Mouse (Mus musculus): ENCODE data around the gene Kif5c. TPM values are rescaled to one million over a fixed set of nuclear protein-coding genes. Genes with fewer than 3 reads are reported as not detected.

Kif5c gene
- total RNA-seq, 4 experiments from 2014 or later, result 0.24 to 2.2 (median 0.90) TPM

DNA sequence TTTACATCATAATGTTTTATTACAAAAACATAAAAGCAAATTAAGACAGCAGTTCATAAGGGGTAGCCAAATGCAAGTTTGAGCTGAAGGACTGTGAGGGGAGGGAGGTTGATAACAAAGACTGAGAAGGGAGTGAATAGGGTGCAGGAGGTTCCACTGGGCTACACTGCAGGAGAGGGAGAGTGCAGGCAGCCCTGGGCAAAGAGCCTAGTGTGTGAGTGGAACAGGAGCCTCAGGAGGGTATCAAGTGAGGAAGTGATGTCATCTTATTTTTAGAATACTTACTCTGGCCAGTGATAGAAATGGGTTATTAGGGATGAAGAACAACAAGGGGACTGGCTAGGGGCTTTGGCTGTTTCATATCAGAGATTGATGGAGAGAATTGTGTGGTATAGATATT, 42.2 kb downstream of the Kif5c start:
- DNase-seq (ENCODE audit: low spot score in 2 of 2), result no peak

DNA sequence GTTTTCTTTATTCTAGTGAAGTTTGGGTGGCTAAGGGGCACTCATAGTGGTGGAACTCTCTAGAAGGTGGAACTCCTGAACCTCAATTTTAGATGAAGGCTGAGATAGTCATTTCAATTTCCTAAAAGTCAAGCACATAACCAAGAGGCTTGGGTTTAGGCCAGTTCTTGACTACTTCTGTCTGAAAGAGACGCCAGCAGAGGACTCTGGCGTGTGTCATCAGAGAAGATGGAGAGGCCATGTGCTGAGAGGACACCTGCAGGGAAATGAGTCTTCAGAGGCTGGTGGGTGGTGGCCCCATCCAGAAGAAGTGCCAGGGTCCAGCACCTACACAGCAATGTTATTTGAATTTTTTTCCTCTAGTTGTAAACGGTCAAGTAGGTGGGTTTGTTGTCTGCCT, 42.8 kb downstream of the Kif5c start:
- no peak for DNase-seq (ENCODE audit: low spot score in 2 of 2)

DNA sequence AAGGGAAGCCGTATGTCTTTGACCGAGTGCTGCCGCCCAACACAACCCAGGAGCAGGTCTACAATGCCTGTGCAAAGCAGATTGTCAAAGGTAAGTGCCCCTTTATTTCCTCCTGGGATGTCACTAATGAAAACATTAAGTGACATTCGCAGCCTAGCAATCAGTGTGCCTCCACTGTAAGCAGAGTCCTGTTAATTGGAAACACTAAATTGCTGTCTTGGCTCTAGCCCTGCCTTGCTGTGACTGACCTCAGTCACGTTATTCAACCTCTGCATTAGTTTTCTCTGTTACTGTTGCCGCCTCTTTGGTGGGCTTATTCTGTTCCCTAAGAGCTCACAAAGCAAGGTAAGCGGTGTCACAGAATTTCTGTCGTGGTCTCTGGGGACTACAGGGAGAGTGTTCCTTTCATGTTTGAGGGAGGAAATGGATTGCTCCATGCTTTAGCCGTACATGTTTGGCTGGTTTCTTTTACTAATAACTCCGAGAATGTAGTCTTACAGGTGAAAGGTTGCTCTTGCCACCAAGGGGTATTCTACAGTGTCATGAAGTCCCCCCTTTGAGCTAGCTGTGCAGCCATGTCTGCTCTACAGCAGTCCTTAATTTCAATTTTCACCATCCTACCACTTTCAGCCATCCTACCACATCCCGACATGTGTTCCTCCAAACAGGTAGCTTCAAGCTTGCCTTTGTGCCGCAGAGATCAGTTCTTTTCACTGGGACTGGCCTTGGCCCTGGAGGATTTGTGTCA, 52.8 kb downstream of the Kif5c start:
- DNase-seq (ENCODE audit: low spot score in 2 of 2), result no peak

DNA sequence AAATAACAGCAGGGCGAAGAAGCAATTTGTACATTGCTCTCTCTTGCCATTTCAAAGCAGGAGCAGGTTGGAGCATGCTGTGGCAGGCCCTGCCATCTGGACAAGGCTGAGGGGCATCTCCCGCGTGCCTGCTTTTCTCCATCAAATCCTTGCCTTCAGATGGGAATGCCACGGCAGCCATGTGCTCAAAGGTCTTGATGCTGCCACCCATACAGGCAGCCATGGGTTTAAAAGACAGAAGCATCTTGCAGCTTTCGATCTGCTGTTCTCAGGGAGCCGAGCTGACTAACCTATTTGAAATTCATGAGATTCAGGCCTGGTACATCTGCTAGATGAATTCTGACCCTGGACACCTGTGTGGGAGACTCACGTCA, 53.4 kb downstream of the Kif5c start:
- DNase-seq (ENCODE audit: low spot score in 2 of 2), result no peak

DNA sequence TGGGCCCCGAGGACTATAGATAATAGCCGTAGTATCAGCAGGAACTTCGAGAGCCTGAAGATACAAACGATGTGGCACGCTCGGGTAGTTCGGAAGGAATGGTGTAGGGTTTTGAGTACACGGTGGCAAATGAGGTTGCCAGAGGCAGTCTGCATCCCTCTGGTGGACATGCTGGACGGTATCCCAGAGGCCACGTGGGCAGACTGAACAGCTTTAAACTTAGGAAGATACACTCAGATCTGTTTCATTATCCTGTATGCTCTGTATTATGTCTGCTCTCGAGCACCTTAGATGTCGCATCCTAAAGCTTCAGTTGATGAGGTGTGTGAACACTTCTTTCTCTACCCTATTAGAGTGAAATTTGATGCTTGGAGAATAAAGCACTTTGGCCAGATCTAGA, 56.9 kb downstream of the Kif5c start:
- DNase-seq (ENCODE audit: low spot score in 2 of 2), result no peak

DNA sequence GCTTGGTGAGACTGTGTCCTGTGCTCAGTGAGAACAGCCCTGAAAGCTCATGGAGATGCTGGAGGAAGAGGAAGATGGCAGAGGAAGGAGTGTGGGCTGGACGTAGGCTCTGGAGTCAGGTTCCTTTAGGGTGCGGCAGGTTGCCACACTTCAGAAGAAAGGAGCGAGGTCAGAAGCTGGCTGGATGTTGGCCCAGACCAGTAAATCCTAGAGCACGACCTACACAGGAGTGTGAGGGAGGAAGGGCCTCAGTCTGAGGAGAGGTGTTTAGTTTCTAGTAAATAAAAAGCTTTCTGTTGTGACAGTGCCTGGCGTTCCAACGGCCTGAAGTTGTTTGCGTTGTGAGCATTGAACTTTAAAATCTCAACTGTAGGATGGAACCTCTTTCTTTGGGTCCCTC, 59.3 kb downstream of the Kif5c start:
- no peak for DNase-seq (ENCODE audit: low spot score in 2 of 2)

DNA sequence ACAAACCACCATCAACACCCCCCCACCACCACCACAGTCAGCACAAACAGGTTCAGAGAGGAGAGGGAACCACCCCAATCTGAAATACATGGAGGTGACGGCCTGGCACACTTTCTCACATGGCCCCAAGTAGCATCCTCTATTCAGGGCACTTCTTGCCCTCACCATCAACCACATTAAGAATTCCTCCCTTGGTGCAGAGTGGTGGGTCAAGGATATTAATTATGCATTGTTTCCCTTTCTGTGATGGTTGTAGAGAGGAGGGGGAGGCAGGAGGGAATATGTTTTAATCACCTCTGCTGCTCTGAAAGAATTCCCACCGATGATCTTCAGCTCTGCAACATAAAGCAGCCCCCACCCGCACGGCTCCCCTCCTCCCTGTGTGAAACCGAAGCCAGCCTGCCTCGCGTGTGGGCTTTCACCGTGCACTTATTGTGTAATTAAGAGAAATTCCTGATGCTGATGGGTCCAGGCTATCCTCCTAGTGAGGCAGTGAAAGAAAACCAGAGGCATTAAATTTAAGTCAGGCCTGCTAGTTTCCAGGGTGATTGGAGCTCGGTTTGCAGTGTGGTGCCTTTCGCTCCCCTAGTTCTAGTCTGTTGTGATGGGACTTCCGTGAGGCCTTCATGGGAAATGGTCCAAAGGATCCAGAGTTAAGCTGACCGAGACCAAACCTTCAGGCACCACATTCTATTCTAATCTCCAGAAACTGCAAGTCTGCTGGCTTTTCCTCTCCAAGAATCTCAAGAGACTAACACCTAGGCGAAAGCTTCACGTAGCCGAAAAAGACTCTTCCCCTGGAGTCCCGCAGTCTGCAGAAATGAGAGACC, 60.3 kb downstream of the Kif5c start:
- no peak for DNase-seq (ENCODE audit: low spot score in 2 of 2)

DNA sequence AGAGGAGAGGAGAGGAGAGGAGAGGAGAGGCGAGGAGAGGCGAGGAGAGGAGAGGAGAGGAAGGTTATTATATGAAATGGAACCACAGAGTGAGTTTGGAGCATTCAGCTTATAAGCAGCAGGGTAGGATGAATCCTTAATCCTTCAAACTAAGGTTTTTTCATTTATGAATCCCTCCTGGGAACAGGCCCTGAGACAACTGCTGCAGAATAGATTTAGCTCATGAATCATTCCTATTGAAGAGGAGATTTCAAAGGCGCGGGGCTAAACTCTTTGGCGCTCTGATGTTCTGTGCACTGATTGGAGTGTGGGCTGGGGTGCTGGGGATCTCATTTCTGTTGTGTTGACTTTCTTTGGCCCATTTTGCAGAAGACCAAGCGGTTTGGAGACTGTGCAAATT, 63.7 kb downstream of the Kif5c start:
- no peak for DNase-seq (ENCODE audit: low spot score in 2 of 2)

DNA sequence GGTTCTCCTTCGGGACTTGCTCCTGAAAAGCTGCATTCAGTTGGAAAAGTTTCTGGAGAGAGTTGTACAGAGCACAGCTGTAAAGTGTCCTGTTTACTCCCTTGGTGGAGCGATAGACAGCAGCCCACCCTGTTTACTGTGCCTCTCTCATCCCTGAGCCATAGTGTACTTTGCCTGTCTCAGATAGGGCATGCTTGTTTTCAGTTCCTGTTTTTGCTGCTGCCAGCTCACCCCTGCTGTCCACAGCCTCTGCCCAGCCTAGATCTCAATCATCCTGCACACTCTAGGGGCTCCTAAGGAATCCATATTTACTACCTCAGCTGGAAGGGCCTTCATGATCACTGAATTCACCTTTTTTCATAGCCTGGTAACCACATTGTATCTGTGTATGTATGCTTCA, 65.7 kb downstream of the Kif5c start:
- DNase-seq (ENCODE audit: low spot score in 2 of 2), result no peak

DNA sequence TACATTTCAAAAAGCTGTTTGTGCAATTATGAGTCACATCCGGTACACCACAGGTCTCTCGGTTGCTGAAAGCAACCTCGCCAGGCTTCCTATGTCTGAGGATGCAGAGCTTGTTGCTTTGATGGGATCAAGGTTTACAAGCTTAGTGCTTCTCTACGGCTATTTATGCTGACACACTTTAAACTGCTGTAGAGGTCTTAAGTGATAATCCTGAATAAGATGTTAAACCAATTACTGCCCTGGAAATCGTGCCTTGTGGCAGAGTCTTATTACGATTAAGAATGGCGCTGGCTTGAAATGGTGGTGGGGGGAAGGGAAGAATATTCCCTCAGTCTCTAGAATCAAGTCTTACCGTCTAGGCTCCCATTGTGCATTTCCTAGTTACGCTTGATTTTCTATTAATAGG, 71.3 kb downstream of the Kif5c start:
- DNase-seq (ENCODE audit: low spot score in 2 of 2), result no peak

DNA sequence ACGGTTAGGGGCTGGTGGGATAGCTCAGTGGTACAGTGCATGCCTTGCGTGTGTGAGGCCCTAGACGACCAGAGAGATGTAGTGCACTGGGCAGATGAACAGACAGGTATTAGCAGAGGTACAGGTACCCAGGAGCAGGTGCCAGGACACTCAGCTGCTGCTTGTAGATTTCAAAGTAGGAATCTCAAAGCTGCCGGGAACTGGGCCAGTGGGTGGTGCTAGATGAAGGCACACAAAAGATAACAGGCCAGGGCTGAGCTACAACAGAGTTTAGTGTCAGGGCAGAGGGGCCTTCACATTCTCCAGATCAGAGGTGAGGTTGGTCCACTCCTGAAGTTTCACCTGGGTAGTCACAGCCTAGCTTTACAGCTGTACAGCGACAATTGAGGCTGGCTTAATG, 72.3 kb downstream of the Kif5c start:
- no peak for DNase-seq (ENCODE audit: low spot score in 2 of 2)

DNA sequence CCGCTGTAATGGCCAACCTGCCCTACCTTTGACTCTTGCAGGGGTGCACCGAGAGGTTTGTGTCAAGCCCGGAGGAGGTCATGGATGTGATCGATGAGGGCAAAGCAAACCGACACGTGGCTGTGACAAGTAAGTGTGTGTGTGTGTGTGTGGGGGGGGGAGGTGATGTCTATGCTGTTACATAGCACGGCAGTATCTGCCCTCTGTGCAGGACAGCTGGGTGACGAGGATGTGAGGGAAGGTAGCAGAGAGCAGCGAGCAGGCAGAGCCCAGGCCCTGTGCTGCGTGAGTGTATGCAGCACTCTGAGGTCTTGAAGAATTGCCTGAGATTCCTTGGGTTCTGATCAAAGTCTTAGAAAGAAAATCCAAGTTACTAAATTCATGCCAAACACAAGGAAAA, 75.6 kb downstream of the Kif5c start:
- DNase-seq (ENCODE audit: low spot score in 2 of 2), result no peak

DNA sequence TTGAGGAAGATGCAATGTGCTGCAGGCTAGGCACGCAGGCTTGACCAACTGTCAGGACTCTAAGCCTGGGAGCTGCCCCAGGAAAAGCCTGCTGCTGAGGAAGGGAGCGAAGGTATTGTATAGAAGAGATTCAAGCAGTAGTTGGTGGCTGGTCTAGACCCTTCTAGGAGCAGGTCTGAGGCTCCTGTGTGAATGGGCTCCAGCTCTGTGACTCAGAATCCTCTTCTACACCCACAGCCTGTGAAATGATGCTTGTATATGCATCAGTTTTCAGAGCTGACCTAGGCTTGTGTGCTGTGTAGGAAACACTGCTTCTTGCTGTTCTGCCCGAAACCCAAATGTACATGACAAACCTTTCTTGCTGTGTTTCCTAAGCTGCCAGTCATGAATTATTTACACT, 76.4 kb downstream of the Kif5c start:
- DNase-seq (ENCODE audit: low spot score in 2 of 2), result no peak

DNA sequence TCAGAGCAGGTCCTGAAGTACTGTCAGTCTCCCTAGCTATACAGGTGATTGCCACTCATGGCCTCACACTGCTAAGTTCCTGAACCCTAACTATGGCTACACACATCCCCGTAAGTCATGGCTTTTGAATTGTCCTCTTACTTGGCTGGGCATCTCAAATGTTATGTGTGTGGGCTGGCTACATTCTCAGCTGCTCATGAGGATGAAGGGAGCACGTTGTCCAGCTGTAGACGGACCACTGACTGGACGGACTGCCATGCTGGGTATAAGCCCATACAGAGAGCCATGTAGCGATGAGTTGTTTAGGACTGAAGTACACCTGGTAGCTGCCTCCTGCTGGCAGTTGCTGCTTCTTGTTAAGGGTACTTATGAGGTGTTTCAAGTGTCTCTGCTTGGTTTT, 79.8 kb downstream of the Kif5c start:
- no peak for DNase-seq (ENCODE audit: low spot score in 2 of 2)

DNA sequence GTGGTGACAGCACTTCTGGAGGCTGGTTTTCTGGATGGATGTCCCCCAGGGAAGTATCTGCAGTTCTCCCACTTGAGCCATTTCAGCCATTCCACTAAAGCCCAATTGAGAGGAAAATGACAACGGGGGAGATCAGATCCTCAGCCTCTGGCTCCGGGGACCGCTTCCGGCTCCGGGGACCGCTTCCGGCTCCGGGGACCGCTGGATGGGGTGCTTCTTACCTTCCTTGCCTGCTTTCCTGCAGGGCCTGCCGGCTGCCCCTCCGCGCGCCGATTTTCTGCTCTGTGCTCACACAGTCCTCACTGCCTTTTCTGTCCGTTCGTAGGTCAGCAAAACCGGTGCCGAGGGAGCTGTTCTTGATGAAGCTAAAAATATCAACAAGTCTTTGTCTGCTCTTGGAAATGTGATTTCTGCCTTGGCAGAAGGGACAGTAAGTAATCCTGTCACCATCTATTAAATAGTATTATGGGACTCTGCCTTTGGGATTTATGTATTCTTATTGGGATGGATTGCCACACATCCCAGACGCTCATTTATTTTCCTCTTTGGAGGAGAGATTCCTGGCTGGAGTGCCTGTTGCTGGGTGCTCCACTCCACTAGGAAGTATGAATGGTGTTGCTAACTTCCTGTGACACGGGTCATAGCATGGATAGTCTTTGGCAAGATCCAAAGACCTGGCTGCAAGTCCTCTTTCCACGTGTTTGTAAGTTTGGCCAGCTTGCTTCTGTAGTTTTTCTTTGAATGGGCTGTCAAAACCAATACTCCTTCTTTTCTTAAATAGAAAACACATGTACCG, 81.3 kb downstream of the Kif5c start:
- no peak for DNase-seq (ENCODE audit: low spot score in 2 of 2)

DNA sequence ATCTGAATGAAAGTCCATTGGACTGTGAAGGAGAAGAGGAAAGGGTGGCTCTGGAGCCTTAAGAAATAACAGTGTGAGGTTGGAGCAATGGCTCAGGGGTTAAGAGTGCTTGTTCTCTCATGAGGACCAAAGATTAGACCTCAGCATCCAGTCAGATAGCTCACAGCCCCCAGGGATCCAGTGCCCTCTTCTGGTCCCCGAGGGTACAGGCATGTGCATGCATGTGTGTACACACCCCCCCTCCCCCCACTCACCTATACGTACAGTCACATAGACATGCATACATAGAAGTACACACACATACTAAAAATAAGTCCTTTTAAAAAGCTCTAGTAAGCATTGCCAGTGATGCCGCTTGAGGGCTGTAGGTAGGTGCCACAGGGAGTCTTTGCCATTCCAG, 91.1 kb downstream of the Kif5c start:
- no peak for DNase-seq (ENCODE audit: low spot score in 2 of 2)

DNA sequence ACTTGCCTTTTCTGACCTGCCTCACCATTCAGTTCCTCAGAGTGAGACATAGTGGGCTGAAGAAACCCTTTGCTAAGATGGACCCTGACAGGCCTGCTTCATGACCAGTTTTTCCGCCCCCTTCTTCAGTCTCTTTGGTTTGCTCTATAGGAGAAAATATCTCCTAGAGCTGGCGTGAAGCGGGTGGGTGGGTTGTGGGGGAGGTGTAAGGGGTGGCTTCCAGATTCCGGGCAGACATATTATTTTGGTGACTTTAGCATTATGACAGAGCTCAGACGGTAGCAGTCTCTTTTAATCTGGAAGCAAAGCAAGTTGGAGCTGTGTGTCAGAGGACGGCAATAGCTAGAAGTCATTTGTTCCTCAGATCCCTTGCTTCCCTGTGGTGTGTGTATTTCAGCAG, 92.6 kb downstream of the Kif5c start:
- no peak for DNase-seq (ENCODE audit: low spot score in 2 of 2)

DNA sequence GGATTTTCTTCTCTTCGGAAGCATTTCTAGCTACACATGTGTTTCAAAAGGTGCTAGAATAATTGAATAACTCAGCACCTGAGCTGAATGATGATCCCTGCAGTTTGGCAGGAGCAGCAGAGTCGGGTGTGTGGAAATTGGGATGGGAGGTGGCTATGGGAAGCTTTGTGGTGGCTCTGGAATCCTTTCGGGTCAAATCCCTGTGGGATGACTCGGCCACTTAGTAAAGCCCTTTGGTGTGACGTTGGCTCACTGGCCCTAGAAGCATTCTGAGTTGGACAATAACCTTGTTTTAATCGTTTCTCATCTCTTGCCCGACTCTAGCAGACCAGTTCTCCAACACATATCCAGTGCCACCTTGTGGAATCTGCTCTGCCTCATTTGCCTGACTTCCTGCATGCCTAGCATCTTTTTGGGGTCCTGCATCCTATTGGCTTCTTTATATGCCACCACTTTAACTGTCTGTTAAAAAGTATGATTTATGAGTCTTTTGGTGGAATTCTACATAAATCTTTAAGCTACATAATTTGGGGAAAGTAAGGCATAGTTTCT, 93.3 kb downstream of the Kif5c start:
- DNase-seq (ENCODE audit: low spot score in 2 of 2), result no peak

DNA sequence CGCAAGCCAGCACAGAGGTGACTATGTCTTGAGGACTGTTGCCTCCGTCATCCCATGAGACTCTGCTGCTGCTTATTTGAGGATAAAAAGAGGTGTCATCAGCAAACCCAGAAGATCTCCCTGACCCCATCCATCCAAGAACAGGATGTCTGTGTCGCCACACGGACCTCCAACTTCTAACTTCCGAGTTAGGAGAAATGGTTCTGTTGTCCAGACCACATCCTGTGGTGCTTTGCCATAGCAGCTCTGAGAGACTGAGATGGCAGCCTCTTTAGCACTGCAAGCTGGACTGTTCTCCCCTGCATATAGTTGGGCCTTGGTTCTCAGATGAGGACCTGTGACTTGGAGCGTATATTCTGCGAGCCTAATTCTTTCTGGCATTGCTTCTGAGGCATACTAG, 97.4 kb downstream of the Kif5c start:
- no peak for DNase-seq (ENCODE audit: low spot score in 2 of 2)

DNA sequence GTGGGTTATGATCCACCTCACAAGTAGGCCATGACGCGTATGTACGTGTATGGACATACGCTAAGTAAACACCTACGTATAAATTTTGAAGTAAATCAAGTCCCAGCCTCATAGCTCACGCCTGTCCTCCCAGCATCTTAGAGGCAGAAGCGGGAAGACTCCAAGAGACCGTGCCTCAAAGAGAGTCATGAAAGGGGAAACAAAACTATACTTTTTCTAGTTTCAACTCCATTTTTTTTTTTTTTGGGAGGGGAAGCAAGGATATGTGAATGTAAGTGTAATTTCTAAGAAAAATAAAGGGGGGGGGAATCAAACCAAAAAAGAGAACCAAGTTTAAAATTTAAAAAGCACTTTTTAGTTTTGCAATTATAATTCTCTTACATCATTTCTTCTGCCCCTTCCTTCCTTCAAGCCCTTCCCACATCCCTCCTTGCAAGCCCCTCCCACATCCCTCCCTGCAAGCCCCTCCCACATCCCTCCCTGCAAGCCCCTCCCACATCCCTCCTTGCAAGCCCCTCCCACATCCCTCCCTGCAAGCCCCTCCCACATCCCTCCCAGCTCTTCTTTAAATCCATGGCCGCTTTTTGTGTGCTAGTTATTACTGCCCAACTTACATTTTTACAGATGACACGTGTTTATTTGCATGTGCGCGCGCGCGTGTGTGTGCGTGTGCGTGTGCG, 98.5 kb downstream of the Kif5c start:
- DNase-seq (ENCODE audit: low spot score in 2 of 2), result no peak

DNA sequence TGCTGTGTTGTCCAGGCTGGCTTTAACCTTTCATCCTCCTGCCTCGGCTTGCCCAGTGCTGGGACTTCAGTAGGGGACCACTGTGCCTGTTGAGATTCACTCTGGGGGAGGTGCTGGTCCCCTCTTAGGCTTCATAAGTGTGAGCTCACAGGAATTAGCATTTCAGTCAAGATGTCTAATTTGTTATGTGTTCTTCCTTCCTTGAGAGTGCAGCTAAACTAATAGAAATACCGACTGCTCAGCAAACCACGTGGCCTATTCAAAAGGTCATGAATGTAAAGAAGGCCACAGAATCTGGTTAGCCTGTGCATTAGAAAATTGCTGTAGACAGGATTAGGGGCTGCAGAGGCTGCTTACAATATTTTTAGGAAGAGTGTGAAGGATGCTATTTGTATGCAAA, 99.4 kb downstream of the Kif5c start:
- no peak for DNase-seq (ENCODE audit: low spot score in 2 of 2)

Measured in gastrocnemius, adult 8-10 months (tissue).